Mouse (Mus musculus) limb, embryonic 14.5 days (tissue): Measurements from ENCODE around the gene Extl1. TPM values are rescaled to one million over a fixed set of nuclear protein-coding genes. Genes with fewer than 3 reads are reported as not detected.
"Not testable (repeated sequence)": the region's sequence is repeated elsewhere in the genome, so short reads cannot be mapped to it uniquely, and the experiment has no call there.

Source experiments
- ATAC-seq: fragments of 200-750 bp; cut with Nextera tagmentation; 2 replicates; pipeline ENCODE4 v1.8.0; 2017; ENCODE audit warnings: low read depth, moderate number of reproducible peaks, moderate TSS enrichment; ENCODE audit not compliant: low FRiP score
- DNase-seq: peaks from one replicate; pipeline ENCODE4 v3.0.0-alpha.2; 2015; ENCODE audit warnings: low spot score
- H3K27ac ChIP-seq: fragments of 300-500 bp; sonication (generic); replicated peaks from 2 replicates; pipeline ENCODE4 v1.5.1; 2014; ENCODE audit warnings: low read depth, mild to moderate bottlenecking, low read length, moderate library complexity, mixed read lengths
- H3K27me3 ChIP-seq: fragments of 300-500 bp; sonication (generic); 2 replicates; pipeline ENCODE4 v1.6.1; 2014; ENCODE audit warnings: low read length, mixed read lengths; ENCODE audit not compliant: control insufficient read depth, insufficient read depth
- H3K36me3 ChIP-seq: fragments of 300-500 bp; sonication (generic); 2 replicates; pipeline ENCODE4 v1.6.1; 2014; ENCODE audit warnings: mild to moderate bottlenecking, low read length, moderate library complexity, mixed read lengths; ENCODE audit not compliant: control insufficient read depth, insufficient read depth
- H3K4me1 ChIP-seq: fragments of 300-500 bp; sonication (generic); 2 replicates; pipeline ENCODE4 v1.6.1; 2014; ENCODE audit warnings: antibody characterized with exemption, low read length, mixed read lengths; ENCODE audit not compliant: control insufficient read depth, insufficient read depth
- H3K4me2 ChIP-seq: fragments of 300-500 bp; sonication (generic); replicated peaks from 2 replicates; pipeline ENCODE4 v1.6.1; 2014; ENCODE audit warnings: low read depth, mild to moderate bottlenecking, low read length, moderate library complexity; ENCODE audit not compliant: severe bottlenecking
- H3K4me3 ChIP-seq: fragments of 300-500 bp; sonication (generic); replicated peaks from 2 replicates; pipeline ENCODE4 v1.5.1; 2014; ENCODE audit warnings: low read length
- H3K9ac ChIP-seq: fragments of 300-500 bp; sonication (generic); 2 replicates; pipeline ENCODE4 v1.6.1; 2014; ENCODE audit warnings: mild to moderate bottlenecking, low read depth, low read length, moderate library complexity; ENCODE audit not compliant: severe bottlenecking
- H3K9me3 ChIP-seq: fragments of 300-500 bp; sonication (generic); 2 replicates; pipeline ENCODE4 v1.6.1; 2016; ENCODE audit warnings: low read length; ENCODE audit not compliant: control insufficient read depth
- POLR2A ChIP-seq: fragments of 200-500 bp; IDR thresholded peaks from 2 replicates; pipeline ENCODE4 v1.8.0; 2012; ENCODE audit warnings: inconsistent platforms, mild to moderate bottlenecking, moderate library complexity, borderline replicate concordance; ENCODE audit not compliant: insufficient read depth, insufficient read length; ENCODE audit errors: extremely low read depth
- WGBS: fragments of 180-500 bp; shearing (Covaris S2); extraction: QIAGEN DNeasy Blood & Tissue Kit; methylation state at CpG from one replicate; pipeline ENCODE4 v1.1.7; 2014; 5-methylcytosine and 5-hydroxymethylcytosine counted together
- polyA plus RNA-seq, 2 experiments: library from polyadenylated mRNA; depleted of rRNA in 1 of 2; stranded (reverse) in 1 of 2; unstranded in 1 of 2; fragments of >200 nt; fragmentation: Nextera tagmentation in 1 of 2; extraction: Ambion mirVana in 1 of 2; gene quantifications; 2 replicates each; pipeline versions ENCODE4 v1.2.1 to v1.2.3; 2012 to 2014

The Extl1 gene
- polyA plus RNA-seq (2012; rRNA removed) (10.0 and 14.2 TPM in 2 replicates), polyA plus RNA-seq (2014; fragmentation: Nextera tagmentation; extraction: Ambion mirVana) (7.2 TPM in 2 replicates)

- not testable (repeated sequence) for H3K27me3 ChIP-seq, ATAC-seq, H3K4me2 ChIP-seq, H3K9me3 ChIP-seq, H3K4me3 ChIP-seq, DNase-seq, H3K27ac ChIP-seq, H3K4me1 ChIP-seq, H3K9ac ChIP-seq, H3K36me3 ChIP-seq
- WGBS: 96% methylated on average over 2 of the region's 6 CpGs
Observed at GRCm38 (mm10) chr4:134383750-134384149, at the start of gene Extl1. TSS of gene Extl1 (minus strand) at chr4:134383850.

GRCm38 (mm10) chr4:134432686-134433360, 49.2 kb upstream of the Extl1 start:
- TF ChIP-seq POLR2A: no peak
- no peaks in the 10 kb centered on the region for H3K27me3 ChIP-seq
- no peak for ATAC-seq

GRCm38 (mm10) chr4:134430381-134431004, 46.8 kb upstream of the Extl1 start:
- no peak overlapping the region for H3K4me3 ChIP-seq
- H3K27ac ChIP-seq: no peak overlapping the region
- H3K4me2 ChIP-seq: no peak overlapping the region; the same call in 1 of the 2 replicates
- TF ChIP-seq POLR2A: no peak
- H3K9me3 ChIP-seq: no peaks in the 10 kb centered on the region
- H3K27me3 ChIP-seq: no peaks in the 10 kb centered on the region
- H3K9ac ChIP-seq: no peak overlapping the region
- H3K4me1 ChIP-seq: peaks cover 6% of the 10 kb centered on the region; the same call in 1 of the 2 replicates
- ATAC-seq (peak; percentile 73), DNase-seq (peak; percentile 55)
- H3K36me3 ChIP-seq: peaks cover 8% of the 10 kb centered on the region
- WGBS: 18% methylated on average over 23 of the region's 23 CpGs

More at GRCm38 (mm10) chr4:134432686-134433360, 49.2 kb upstream of the Extl1 start:
- 87% methylated on average over 15 of the region's 15 CpGs for WGBS
- Histone ChIP-seq H3K36me3 (no peaks in the 10 kb centered on the region), H3K4me3 (no peak overlapping the region), H3K27ac (no peak overlapping the region), H3K4me2 (no peak overlapping the region), H3K9ac (no peak overlapping the region), H3K4me1 (peaks cover 6% of the 10 kb centered on the region; the same call in 1 of the 2 replicates), H3K9me3 (no peaks in the 10 kb centered on the region)
- no peak for DNase-seq

- TF ChIP-seq POLR2A: no peak
- H3K4me3 ChIP-seq: no peak overlapping the region
- no peaks in the 10 kb centered on the region for H3K9me3 ChIP-seq
- H3K27me3 ChIP-seq: no peaks in the 10 kb centered on the region
- WGBS: 73% methylated on average over 7 of the region's 7 CpGs
- no peak overlapping the region for H3K27ac ChIP-seq
- ATAC-seq (no peak), DNase-seq (no peak)
- no peak overlapping the region for H3K4me2 ChIP-seq
- H3K36me3 ChIP-seq: peaks cover 26% of the 10 kb centered on the region
- peaks cover 1% of the 10 kb centered on the region; the same call in 1 of the 2 replicates for H3K4me1 ChIP-seq
- H3K9ac ChIP-seq: no peak overlapping the region
Observed at GRCm38 (mm10) chr4:134425088-134425487, 41.4 kb upstream of the Extl1 start.

- H3K9ac ChIP-seq: no peak overlapping the region
- TF ChIP-seq POLR2A: no peak
- 88% methylated on average over 7 of the region's 7 CpGs for WGBS
- peaks cover 26% of the 10 kb centered on the region for H3K36me3 ChIP-seq
- H3K4me3 ChIP-seq: no peak overlapping the region
- no peaks in the 10 kb centered on the region for H3K9me3 ChIP-seq
- ATAC-seq (no peak), DNase-seq (no peak)
- H3K4me1 ChIP-seq: no peaks in the 10 kb centered on the region
- H3K27me3 ChIP-seq: no peaks in the 10 kb centered on the region
- no peak overlapping the region for H3K4me2 ChIP-seq
- no peak overlapping the region for H3K27ac ChIP-seq
Observed at GRCm38 (mm10) chr4:134423949-134424348, 40.3 kb upstream of the Extl1 start.
